Comparison of ENCODE assay signal across 14 mouse cellular contexts in genomic region chr11:113477550-113477949, GRCm38 (mm10).
DNase-seq lines count a peak whose midpoint lies in the region; ATAC-seq and TF ChIP-seq lines count a peak whose summit lies in the region.
"Had no signal": no experiment of that assay in that cellular context is flagged by ENCODE, and none has a peak within 500 bp of the region (broad histone marks: within the 10 kb centered on the region; RNA-seq: fewer than 3 reads in every experiment).

No protein-coding gene starts in this region.

- H3K4me2 ChIP-seq in forebrain, postnatal 0 days (ENCODE audit: low read depth): no peak overlapping the region
- H3K4me2 ChIP-seq in midbrain, postnatal 0 days (ENCODE audit: low read depth, low read length, poor library complexity, severe bottlenecking): no peak overlapping the region
- H3K4me2 ChIP-seq: heart, embryonic 13.5 days; hindbrain, embryonic 15.5 days; neural tube, embryonic 13.5 days had no signal

- H3K9me3 ChIP-seq in forebrain, postnatal 0 days (ENCODE audit: low read length): no peaks in the 10 kb centered on the region
- H3K9me3 ChIP-seq in midbrain, postnatal 0 days (ENCODE audit: low read length): no peaks in the 10 kb centered on the region
- H3K9me3 ChIP-seq: heart, embryonic 13.5 days; hindbrain, embryonic 15.5 days; neural tube, embryonic 13.5 days had no signal

- no peaks in the 10 kb centered on the region for H3K36me3 ChIP-seq in forebrain, postnatal 0 days (ENCODE audit: insufficient read depth)
- no peaks in the 10 kb centered on the region for H3K36me3 ChIP-seq in midbrain, postnatal 0 days (ENCODE audit: insufficient read depth, low read length)
- H3K36me3 ChIP-seq: heart, embryonic 13.5 days; hindbrain, embryonic 15.5 days; neural tube, embryonic 13.5 days had no signal

- peak overlapping the region; percentile 18; the same call in 1 of the 2 replicates for H3K4me3 ChIP-seq in layer of hippocampus, adult 2 months
- H3K4me3 ChIP-seq in forebrain, postnatal 0 days (ENCODE audit: low read depth, low read length): no peak overlapping the region
- H3K4me3 ChIP-seq in midbrain, postnatal 0 days (ENCODE audit: low read depth, low read length): no peak overlapping the region
- H3K4me3 ChIP-seq: erythroblast, embryonic 14.5 days; heart, embryonic 13.5 days; hindbrain, embryonic 15.5 days; neural tube, embryonic 13.5 days had no signal

- no peak overlapping the region for H3K9ac ChIP-seq in forebrain, postnatal 0 days
- H3K9ac ChIP-seq in midbrain, postnatal 0 days (replicated peaks; ENCODE audit: low read length, poor library complexity, severe bottlenecking): no peak overlapping the region
- H3K9ac ChIP-seq: heart, embryonic 13.5 days; hindbrain, embryonic 15.5 days; neural tube, embryonic 13.5 days had no signal

- H3K4me1 ChIP-seq in forebrain, postnatal 0 days (ENCODE audit: insufficient read depth): 0 out of 2 replicates have a peak, but pooled peaks cover 8% of the 10 kb centered on the region
- H3K4me1 ChIP-seq in midbrain, postnatal 0 days (ENCODE audit: insufficient read depth, low read length): peaks cover 5% of the 10 kb centered on the region; the same call in 1 of the 2 replicates

- no peak for TF ChIP-seq CTCF in layer of hippocampus, adult 2 months (conservative IDR thresholded peaks at IDR 0.05)
- TF ChIP-seq CTCF in forebrain, postnatal 0 days (IDR thresholded peaks at IDR 0.05; ENCODE audit: low read depth): no peak
- no peak; the same call in 1 of the 2 replicates for TF ChIP-seq CTCF in midbrain, postnatal 0 days (IDR thresholded peaks at IDR 0.05)

- DNase-seq in cerebellum, postnatal 14 days: peak; percentile 54 to 62
- DNase-seq in cerebellum, adult 9-11 months: no peak
- peak in 1 of 2 experiments; percentile 44 for DNase-seq in layer of hippocampus, adult 2 months (ENCODE audit: low spot score in 2 of 2)
- no peak for DNase-seq in layer of hippocampus, postnatal 36 days
- DNase-seq in forebrain, postnatal 0 days: peak; percentile 82
- DNase-seq in midbrain, postnatal 0 days (ENCODE audit: low spot score): peak; percentile 75
- no peak for DNase-seq in lung, postnatal 10 days
- no peak for DNase-seq in yolk sac, embryonic 10.5 days (ENCODE audit: low spot score)
- DNase-seq: adrenal gland, postnatal 10 days; gastrocnemius, postnatal 25 days had no signal

- peak overlapping the region; percentile 39; the same call in 1 of the 2 replicates for H3K27ac ChIP-seq in layer of hippocampus, adult 2 months
- H3K27ac ChIP-seq in forebrain, postnatal 0 days (ENCODE audit: low read depth, low read length): peak overlapping the region; percentile 69
- H3K27ac ChIP-seq in midbrain, postnatal 0 days (ENCODE audit: low read depth, low read length): no peak overlapping the region
- H3K27ac ChIP-seq: heart, embryonic 13.5 days; hindbrain, embryonic 15.5 days; neural tube, embryonic 13.5 days had no signal

- H3K27me3 ChIP-seq in forebrain, postnatal 0 days (ENCODE audit: insufficient read depth, low read length): no peaks in the 10 kb centered on the region
- no peaks in the 10 kb centered on the region for H3K27me3 ChIP-seq in midbrain, postnatal 0 days (ENCODE audit: insufficient read depth, low read length)
- H3K27me3 ChIP-seq: heart, embryonic 13.5 days; hindbrain, embryonic 15.5 days; neural tube, embryonic 13.5 days had no signal

- 17% methylated on average over 9 of the region's 9 CpGs for WGBS in forebrain, postnatal 0 days
- WGBS in midbrain, postnatal 0 days: 30% methylated on average over 9 of the region's 9 CpGs

- ATAC-seq in forebrain, postnatal 0 days: peak; percentile 91
- no peak for ATAC-seq in midbrain, postnatal 0 days (ENCODE audit: low FRiP score)

Comparison
In these comparisons a context has a peak if more than half of its experiments do, and no peak if none do; other contexts are left out.
1. DNase-seq: peak in cerebellum, postnatal 14 days (2 of 2), forebrain, postnatal 0 days (single experiment) and midbrain, postnatal 0 days (single experiment); none in cerebellum, adult 9-11 months (single experiment), layer of hippocampus, postnatal 36 days (0 of 2), lung, postnatal 10 days (single experiment) and yolk sac, embryonic 10.5 days (single experiment).